Mouse (Mus musculus): ENCODE measurements around the gene Map6.

The Map6 gene

GRCm38 (mm10) chr7:99267251-99267896 lies at the start of gene Map6:
Map6 (plus strand) TSS chr7:99267447.
- DNase-seq = peak; percentile 76 to 86

DNA sequence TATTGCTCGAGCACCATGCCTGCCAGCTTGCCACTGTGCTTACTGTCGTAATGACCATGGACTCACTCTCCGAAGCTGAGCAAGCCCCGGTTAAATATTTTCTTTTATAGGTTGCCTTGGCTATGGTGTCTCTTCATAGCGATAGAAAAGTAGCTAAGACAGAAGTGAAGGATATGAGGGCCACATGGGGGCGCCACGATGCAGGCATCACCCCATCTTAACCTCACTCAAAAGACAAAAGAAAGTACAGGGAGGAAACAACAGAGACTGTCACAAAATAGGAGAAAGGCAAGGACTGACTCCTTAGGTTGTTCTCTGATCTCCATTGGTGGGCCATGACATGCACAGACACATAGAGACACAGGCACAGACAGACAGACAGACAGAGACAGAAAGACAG lies 43.0 kb upstream of the Map6 start:
- no peak for DNase-seq

GRCm38 (mm10) chr7:99224648-99225190 lies 42.5 kb upstream of the Map6 start:
- DNase-seq = no peak

DNA sequence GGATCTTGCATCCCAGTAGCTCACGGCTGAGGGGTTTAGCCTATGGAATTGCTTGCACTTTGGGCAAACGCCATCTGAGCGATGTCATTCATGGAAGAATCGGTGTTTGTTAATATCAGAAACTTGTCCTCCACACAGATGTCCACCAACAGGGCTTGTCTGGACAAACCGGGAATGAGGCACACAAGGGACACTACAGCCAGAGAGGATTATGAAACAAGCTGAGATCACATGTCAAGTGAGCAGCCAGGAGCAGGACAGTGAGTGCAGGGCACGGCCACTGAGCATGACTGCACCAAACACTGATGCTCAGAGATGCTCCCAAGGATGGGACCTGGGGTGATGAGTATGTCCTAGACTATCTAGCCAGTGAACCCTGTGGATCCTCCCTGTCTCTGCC lies 41.8 kb upstream of the Map6 start:
- DNase-seq = no peak

DNA sequence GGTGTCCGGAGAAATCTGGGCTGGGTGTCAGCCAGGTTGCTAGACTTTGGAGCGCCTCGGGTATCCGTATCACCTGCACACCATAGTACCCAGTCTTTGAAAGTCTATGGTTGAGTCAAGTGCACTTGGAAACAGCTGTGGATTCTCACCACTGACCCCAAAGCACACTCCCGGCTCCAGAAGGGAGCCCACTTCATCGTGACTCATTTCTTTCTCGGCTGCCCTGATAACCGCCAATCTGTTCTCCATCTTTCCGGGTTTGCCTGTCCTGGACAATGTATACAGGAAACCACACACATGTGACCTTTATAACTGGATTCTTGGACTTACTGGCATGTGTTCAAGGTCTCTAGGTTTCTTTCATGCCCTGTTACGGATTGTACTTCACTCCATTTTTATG lies 40.6 kb upstream of the Map6 start:
- no peak for DNase-seq

- no peak for DNase-seq
Observed at GRCm38 (mm10) chr7:99227267-99227666, 40.0 kb upstream of the Map6 start.

GRCm38 (mm10) chr7:99228825-99229224 lies 38.4 kb upstream of the Map6 start:
- DNase-seq = no peak

GRCm38 (mm10) chr7:99229411-99229810 lies 37.8 kb upstream of the Map6 start:
- peak; percentile 35 to 36 for DNase-seq

DNA sequence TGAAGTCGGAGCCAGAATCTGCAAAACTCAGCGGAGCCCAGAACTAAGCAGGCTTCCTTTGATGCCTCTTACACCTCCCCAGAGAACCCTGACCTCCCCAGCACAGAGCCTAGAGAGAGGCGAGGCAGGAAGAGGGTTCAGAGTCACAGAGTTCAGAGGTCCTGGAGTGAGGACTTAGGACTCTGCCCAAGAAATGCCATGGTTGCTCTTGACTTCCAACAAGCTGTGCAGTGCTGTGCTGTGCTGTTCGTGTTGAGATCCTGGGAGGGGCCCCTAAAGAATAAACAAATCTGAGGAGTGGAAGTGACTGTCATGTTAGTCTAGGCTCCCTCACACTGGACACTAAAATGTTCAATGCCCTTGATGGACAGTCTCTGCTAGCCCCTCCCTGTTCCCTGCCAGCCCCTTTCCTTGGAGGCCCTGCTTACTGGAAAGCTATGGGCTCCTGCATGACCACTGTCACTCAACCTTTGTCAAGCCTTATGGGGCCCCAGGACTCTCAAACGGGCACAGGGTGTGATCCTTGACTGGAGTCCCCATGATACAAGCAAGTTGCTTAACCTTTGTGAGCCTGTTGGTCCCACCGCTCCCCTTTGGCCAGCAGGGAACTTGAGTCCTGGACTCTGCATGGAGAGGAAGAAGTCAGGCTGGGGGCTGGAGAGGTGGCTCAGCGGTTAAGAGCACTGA lies 37.0 kb upstream of the Map6 start:
- no peak for DNase-seq

DNA sequence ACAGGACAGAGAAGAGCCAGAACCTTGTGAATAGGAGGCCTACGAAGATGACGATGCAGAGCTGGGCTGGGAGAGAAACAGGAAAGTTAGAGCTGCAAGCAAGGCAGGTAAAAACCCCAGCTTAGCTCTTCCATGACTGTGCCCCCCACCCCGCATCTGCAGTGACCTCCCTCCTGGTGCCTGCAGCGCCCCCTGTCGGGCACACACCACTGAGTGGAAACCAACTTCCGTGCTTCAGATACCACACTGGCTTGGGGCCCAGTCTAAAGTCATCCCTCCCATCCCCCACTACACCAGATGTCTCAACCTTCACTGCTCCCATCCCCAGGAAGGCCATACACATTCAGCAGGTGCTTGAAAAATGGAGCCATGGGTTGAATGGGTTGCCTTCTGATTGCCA lies 34.7 kb upstream of the Map6 start:
- DNase-seq = no peak

GRCm38 (mm10) chr7:99234916-99235315 lies 32.3 kb upstream of the Map6 start:
- DNase-seq = no peak

DNA sequence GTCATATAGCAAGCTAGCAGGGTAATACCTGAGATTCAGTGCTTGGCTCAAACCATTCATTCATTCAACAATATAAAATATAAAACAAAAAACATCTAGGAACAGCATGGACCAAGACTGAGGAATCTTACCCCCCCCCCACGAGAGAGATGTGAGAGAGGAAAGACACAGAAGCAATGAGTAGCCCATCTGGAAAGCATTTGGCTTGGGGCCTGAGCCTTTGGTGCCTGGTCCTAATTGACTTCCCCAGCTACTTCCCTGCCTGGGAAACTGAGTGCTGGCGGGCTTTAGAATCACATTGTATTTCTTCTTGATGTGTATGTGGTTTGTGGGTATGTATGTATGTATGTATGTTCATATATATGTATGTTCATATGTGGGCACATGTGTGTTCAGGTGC lies 31.6 kb upstream of the Map6 start:
- DNase-seq = no peak

GRCm38 (mm10) chr7:99236888-99237660 lies 30.2 kb upstream of the Map6 start:
- no peak for DNase-seq

- no peak for DNase-seq
Observed at GRCm38 (mm10) chr7:99238417-99238816, 28.8 kb upstream of the Map6 start, which contains the start of gene Mogat2. Mogat2 (minus strand) TSS chr7:99238619.

DNA sequence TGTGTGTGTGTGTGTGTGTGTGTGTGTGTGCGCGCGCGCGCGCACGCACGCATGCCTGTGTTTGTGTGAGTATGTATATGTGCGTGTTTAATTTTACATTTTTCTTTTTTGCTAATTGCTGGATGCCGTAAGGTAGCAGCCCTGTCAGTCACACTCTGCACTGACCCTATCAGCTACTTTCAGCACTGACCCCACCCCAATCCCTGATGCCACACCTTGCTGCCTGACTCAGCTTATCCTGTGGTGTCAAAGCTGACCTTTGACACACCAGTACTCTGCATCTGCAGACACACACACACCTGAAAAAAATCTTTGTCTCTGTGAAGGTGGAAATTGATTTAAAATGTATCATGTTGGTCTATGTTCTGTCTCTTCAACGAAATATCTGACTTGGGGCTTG lies 25.1 kb upstream of the Map6 start:
- no peak for DNase-seq

- no peak for DNase-seq
Observed at GRCm38 (mm10) chr7:99248157-99248742, 19.0 kb upstream of the Map6 start.

DNA sequence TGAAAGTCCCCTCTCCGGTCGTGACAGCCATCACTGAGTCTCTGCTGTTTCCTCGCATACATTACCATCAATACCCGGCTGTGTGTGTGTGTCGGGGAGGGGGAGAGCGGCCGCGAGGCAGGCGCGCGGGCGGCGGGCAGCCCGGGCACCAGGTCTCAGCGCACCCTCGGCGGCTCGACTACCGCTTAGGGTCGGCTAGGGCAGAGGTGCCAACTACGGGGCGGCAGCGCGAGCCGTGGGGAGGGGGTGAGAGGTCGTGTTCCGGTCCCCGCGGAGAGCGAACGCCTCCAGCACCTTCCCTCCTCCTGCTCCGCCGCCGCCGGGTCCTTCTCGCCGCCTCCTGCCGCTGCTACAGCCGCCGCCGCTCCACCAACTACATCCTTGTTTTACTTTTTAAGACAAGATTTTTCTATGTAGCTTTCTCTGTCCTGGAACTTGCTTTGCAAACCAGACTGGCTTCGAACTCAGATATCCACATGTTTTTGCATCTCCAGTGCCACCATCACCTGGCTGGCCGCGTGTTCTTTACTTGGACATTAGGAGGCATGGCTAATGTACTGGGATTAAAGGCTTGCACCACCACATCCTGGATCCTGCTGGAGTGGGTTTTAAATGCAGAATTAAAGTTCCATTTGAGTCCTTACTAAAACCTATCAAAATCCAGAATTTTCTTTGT lies 18.2 kb upstream of the Map6 start:
- DNase-seq = no peak

- peak; percentile 57 to 59 for DNase-seq
Observed at GRCm38 (mm10) chr7:99249582-99249911, 17.7 kb upstream of the Map6 start.

GRCm38 (mm10) chr7:99250386-99250785 lies 16.9 kb upstream of the Map6 start:
- DNase-seq = no peak

- DNase-seq = no peak
Observed at GRCm38 (mm10) chr7:99255006-99255405, 12.2 kb upstream of the Map6 start.

DNA sequence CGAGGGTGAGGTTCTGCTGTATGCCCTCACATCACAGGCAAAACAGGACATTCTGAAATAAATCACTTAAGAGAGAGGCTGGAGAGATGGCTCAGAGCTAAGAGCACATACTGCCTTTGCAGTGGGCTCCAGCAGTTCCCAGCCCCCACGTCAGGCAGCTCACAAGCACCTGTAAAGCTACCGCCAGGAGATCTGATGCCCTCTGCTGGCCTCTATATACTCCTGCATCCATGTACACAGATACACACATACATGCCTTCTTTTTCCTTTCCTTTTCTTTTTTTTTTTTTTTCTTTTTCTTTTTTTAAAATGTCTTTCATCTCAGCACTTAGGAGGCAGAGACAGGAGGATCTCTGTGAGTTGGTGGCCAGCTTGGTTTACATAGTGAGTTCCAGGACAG lies 5.3 kb upstream of the Map6 start:
- no peak for DNase-seq

DNA sequence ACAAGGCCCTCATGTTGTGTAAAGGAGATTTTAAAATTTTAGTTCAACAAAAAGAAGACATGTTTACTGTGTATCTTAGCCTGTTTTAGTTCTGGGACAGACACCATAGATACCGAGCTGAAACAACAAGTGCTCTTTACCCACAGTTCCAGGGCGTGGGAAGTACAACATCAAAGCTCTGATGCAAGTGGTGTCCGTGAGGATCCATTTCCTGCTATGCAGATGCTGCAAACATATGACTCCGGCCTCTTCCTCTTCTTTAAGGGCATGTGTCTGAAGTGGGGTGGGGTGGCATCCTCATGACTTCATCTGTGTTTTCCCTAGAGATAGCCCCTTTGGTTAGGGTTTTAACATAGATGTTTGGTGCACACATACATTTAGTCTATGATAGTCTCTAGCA lies 3.7 kb upstream of the Map6 start:
- no peak for DNase-seq

DNA sequence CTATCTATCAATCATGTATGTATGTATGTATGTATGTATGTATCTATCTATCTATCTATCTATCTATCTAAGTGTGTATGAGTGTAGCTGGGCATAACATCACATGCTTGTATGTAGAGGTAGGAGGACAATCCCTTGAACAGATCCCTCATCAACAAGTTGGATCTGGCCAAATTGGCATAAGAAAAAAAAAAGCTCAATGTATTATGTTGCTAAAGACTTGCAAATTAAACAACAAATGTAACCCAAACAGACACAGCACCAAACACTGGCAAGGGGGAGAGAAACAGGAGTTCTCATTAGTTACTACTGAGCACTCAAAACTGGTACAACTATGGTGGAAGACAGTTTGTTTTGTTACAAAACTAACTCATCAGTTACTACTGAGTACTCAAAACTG lies 2.6 kb upstream of the Map6 start:
- DNase-seq = no peak

Data from cerebellum, adult 18-20 months (tissue).